Mouse (Mus musculus) stomach, postnatal 0 days (tissue): Measurements from ENCODE around the gene Cyb561d2.

Source experiments
- CTCF ChIP-seq: IDR thresholded peaks from 2 replicates; pipeline ENCODE4 v1.5.1; 2016; ENCODE audit warnings: antibody characterized with exemption, low read depth, mild to moderate bottlenecking, moderate library complexity
- EP300 ChIP-seq: optimal IDR thresholded peaks from 2 replicates; pipeline ENCODE3; 2016; ENCODE audit warnings: antibody characterized with exemption

GRCm38 (mm10) chr9:107504662-107505537 is 37.1 kb downstream of the Cyb561d2 start:
- TF ChIP-seq CTCF (no peak), EP300 (no peak)
